In the genomic region with DNA sequence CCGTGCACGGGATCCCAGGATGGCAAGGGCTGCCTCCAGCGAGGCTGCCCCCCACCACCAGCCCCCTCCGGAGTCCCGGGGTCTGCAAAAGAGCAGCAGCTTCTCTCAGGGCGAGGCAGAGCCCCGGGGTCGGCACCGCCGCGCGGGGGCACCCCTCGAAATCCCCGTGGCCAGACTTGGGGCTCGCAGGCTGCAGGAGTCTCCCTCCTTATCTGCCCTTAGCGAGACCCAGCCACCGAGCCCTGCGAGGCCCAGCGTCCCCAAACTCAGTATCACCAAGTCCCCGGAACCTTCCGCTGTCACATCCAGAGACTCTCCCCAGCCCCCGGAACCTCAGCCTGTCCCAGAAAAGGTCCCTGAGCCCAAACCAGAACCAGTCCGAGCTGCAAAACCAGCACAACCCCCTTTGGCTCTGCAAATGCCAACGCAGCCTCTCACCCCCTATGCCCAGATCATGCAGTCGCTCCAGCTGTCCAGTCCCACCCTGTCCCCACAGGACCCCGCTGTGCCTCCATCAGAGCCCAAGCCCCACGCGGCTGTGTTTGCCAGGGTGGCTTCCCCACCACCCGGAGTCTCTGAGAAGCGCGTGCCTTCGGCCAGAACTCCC, we compare ENCODE assay signal across 9 mouse cellular contexts. TPM values are rescaled to one million over a fixed set of nuclear protein-coding genes. Genes with fewer than 3 reads are reported as not detected.
DNase-seq lines count a peak whose midpoint lies in the region; ATAC-seq and TF ChIP-seq lines count a peak whose summit lies in the region.
"Had no signal": no experiment of that assay in that cellular context is flagged by ENCODE, and none has a peak within 500 bp of the region (broad histone marks: within the 10 kb centered on the region; RNA-seq: fewer than 3 reads in every experiment).

No protein-coding gene starts in this region.

- peak overlapping the region; percentile 29 for H3K4me3 ChIP-seq in lung, postnatal 0 days (ENCODE audit: low read depth, low read length)
- H3K4me3 ChIP-seq in limb, embryonic 10.5 days, result peak overlapping the region; percentile 49
- peak overlapping the region; percentile 25 for H3K4me3 ChIP-seq in stomach, embryonic 14.5 days (ENCODE audit: low read depth, low read length)
- H3K4me3 ChIP-seq: erythroblast, embryonic 14.5 days had no signal

- no peaks in the 10 kb centered on the region for H3K9me3 ChIP-seq in lung, postnatal 0 days (ENCODE audit: low read length)
- no peaks in the 10 kb centered on the region for H3K9me3 ChIP-seq in limb, embryonic 10.5 days (replicated peaks)
- no peaks in the 10 kb centered on the region for H3K9me3 ChIP-seq in stomach, embryonic 14.5 days (ENCODE audit: control insufficient read depth, low read depth, low read length)

- WGBS in lung, postnatal 0 days, result 8% methylated on average over 25 of the region's 32 CpGs
- WGBS in limb, embryonic 10.5 days, result 5% methylated on average over 32 of the region's 32 CpGs
- WGBS in stomach, embryonic 14.5 days, result 20% methylated on average over 30 of the region's 32 CpGs

- TF ChIP-seq EP300 in lung, postnatal 0 days (IDR thresholded peaks at IDR 0.05), result no peak

- H3K27me3 ChIP-seq in lung, postnatal 0 days (replicated peaks; ENCODE audit: insufficient read depth, low read length), result peaks cover 16% of the 10 kb centered on the region
- H3K27me3 ChIP-seq in limb, embryonic 10.5 days (ENCODE audit: low read depth, poor library complexity, severe bottlenecking), result peaks cover 58% of the 10 kb centered on the region
- H3K27me3 ChIP-seq in stomach, embryonic 14.5 days (ENCODE audit: control insufficient read depth, insufficient read depth, low read length), result peaks cover 11% of the 10 kb centered on the region

- peak overlapping the region; percentile 58 for H3K4me2 ChIP-seq in lung, postnatal 0 days (replicated peaks; ENCODE audit: low read depth, low read length)
- H3K4me2 ChIP-seq in stomach, embryonic 14.5 days (replicated peaks; ENCODE audit: low read depth, low read length), result peak overlapping the region; percentile 51

- 0 out of 2 replicates have a peak, but pooled peaks cover 6% of the 10 kb centered on the region for H3K4me1 ChIP-seq in lung, postnatal 0 days (ENCODE audit: insufficient read depth, low read depth, low read length)
- peaks cover 55% of the 10 kb centered on the region for H3K4me1 ChIP-seq in limb, embryonic 10.5 days
- peaks cover 13% of the 10 kb centered on the region; the same call in 1 of the 2 replicates for H3K4me1 ChIP-seq in stomach, embryonic 14.5 days (ENCODE audit: control insufficient read depth, insufficient read depth, low read length)

- no peaks in the 10 kb centered on the region for H3K36me3 ChIP-seq in lung, postnatal 0 days (ENCODE audit: insufficient read depth, low read length)
- H3K36me3 ChIP-seq in limb, embryonic 10.5 days, result peaks cover 15% of the 10 kb centered on the region
- H3K36me3 ChIP-seq in stomach, embryonic 14.5 days (ENCODE audit: control insufficient read depth, insufficient read depth, low read length), result 0 out of 2 replicates have a peak, but pooled peaks cover 3% of the 10 kb centered on the region

- peak; percentile 61 for DNase-seq in cerebellum, adult 9-11 months
- DNase-seq in cerebellum, adult 9-10 months, result no peak
- DNase-seq in lung, postnatal 0 days (ENCODE audit: low spot score), result no peak
- DNase-seq in lung, postnatal 36 days, result no peak
- peak; percentile 50 for DNase-seq in limb, embryonic 10.5 days (ENCODE audit: low spot score)
- DNase-seq in right cerebral cortex, postnatal 10 days (ENCODE audit: low spot score in 2 of 2), result no peak
- DNase-seq in right cerebral cortex, adult 18-20 months, result no peak

- no peak for TF ChIP-seq CTCF in lung, postnatal 0 days (IDR thresholded peaks at IDR 0.05)

- no peak overlapping the region for H3K27ac ChIP-seq in lung, postnatal 0 days (ENCODE audit: low read length)
- H3K27ac ChIP-seq in limb, embryonic 10.5 days, result peak overlapping the region; percentile 75
- H3K27ac ChIP-seq in stomach, embryonic 14.5 days (ENCODE audit: low read length), result no peak overlapping the region

- H3K9ac ChIP-seq in lung, postnatal 0 days (replicated peaks; ENCODE audit: low read depth), result no peak overlapping the region
- no peak overlapping the region; the same call in 1 of the 2 replicates for H3K9ac ChIP-seq in stomach, embryonic 14.5 days (replicated peaks; ENCODE audit: low read depth, low read length)

- no peak for ATAC-seq in lung, postnatal 0 days
- no peak for ATAC-seq in stomach, embryonic 14.5 days (ENCODE audit: insufficient number of reproducible peaks, insufficient read depth, low FRiP score, low read depth)

RNA-seq across cellular contexts. Expression of a gene that starts 13.4 kb away (rescaled TPM):
- polyA plus RNA-seq in lung, postnatal 0 days (2015; fragmentation: Nextera tagmentation; extraction: Ambion mirVana), result 58.4 and 58.9 TPM in 2 replicates
- 50.4 and 61.7 TPM in 2 replicates for polyA plus RNA-seq in limb, embryonic 10.5 days (2016; fragmentation: Nextera tagmentation; extraction: Ambion mirVana)
- polyA plus RNA-seq in stomach, embryonic 14.5 days (2014; fragmentation: Nextera tagmentation; extraction: Ambion mirVana), result 75.2 and 84.5 TPM in 2 replicates

RNA-seq across cellular contexts. Expression of a gene that starts 27.9 kb away (rescaled TPM):
- polyA plus RNA-seq in lung, postnatal 0 days (2015; fragmentation: Nextera tagmentation; extraction: Ambion mirVana), result not detected in 2 replicates
- polyA plus RNA-seq in limb, embryonic 10.5 days (2016; fragmentation: Nextera tagmentation; extraction: Ambion mirVana), result 0.31 and 0.59 TPM in 2 replicates
- 0.16 and 0.25 TPM in 2 replicates for polyA plus RNA-seq in stomach, embryonic 14.5 days (2014; fragmentation: Nextera tagmentation; extraction: Ambion mirVana)
- polyA plus RNA-seq: erythroblast, embryonic 14.5 days had no signal

RNA-seq across cellular contexts. Expression of a gene that starts 47.2 kb away (rescaled TPM):
- 15.4 and 16.4 TPM in 2 replicates for polyA plus RNA-seq in lung, postnatal 0 days (2015; fragmentation: Nextera tagmentation; extraction: Ambion mirVana)
- polyA plus RNA-seq in limb, embryonic 10.5 days (2016; fragmentation: Nextera tagmentation; extraction: Ambion mirVana), result 45.7 and 49.6 TPM in 2 replicates
- 53.8 and 54.9 TPM in 2 replicates for polyA plus RNA-seq in stomach, embryonic 14.5 days (2014; fragmentation: Nextera tagmentation; extraction: Ambion mirVana)

RNA-seq across cellular contexts. Expression of a gene that starts 56.8 kb away (rescaled TPM):
- polyA plus RNA-seq in lung, postnatal 0 days (2015; fragmentation: Nextera tagmentation; extraction: Ambion mirVana), result 31.2 and 31.6 TPM in 2 replicates
- 23.7 and 28.8 TPM in 2 replicates for polyA plus RNA-seq in limb, embryonic 10.5 days (2016; fragmentation: Nextera tagmentation; extraction: Ambion mirVana)
- polyA plus RNA-seq in stomach, embryonic 14.5 days (2014; fragmentation: Nextera tagmentation; extraction: Ambion mirVana), result 38.4 and 41.0 TPM in 2 replicates

RNA-seq across cellular contexts. Expression of a gene that starts 57.0 kb away (rescaled TPM):
- polyA plus RNA-seq in lung, postnatal 0 days (2015; fragmentation: Nextera tagmentation; extraction: Ambion mirVana), result 1.1 and 1.3 TPM in 2 replicates
- 0.35 and 0.69 TPM in 2 replicates for polyA plus RNA-seq in limb, embryonic 10.5 days (2016; fragmentation: Nextera tagmentation; extraction: Ambion mirVana)
- 1.6 and 1.7 TPM in 2 replicates for polyA plus RNA-seq in stomach, embryonic 14.5 days (2014; fragmentation: Nextera tagmentation; extraction: Ambion mirVana)

Comparison
In these comparisons a context has a peak if more than half of its experiments do, and no peak if none do; other contexts are left out.
1. DNase-seq: peak in cerebellum, adult 9-11 months (single experiment) and limb, embryonic 10.5 days (single experiment); none in cerebellum, adult 9-10 months (single experiment), lung, postnatal 0 days (single experiment), lung, postnatal 36 days (single experiment), right cerebral cortex, postnatal 10 days (0 of 2) and right cerebral cortex, adult 18-20 months (single experiment).
2. Peak in every context shown above with its lines, with median percentiles within 50 percentile points of each other: H3K4me3 ChIP-seq.